In the genomic region with DNA sequence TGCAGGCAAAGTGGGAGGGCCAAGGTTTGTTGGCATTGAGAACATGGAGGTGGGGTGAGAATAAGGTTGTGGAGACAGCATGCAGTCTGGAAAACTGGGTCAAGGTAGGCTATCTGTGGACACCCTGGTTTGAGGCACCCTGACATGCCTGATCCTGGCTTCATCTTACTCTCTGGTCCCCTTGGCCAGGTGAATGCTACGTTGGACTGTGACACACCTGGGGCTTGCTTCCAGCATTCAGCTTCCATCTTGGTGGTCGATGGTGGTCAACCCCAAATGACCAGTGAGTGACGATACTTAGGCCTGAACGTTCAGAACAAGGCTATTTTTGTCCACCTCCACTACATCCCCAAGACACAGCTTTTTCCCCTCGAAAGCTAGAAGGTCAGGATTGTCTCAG, we compare ENCODE assay signal across 17 mouse cellular contexts. TPM values are rescaled to one million over a fixed set of nuclear protein-coding genes. Genes with fewer than 3 reads are reported as not detected.
"Had no signal": no experiment of that assay in that cellular context is flagged by ENCODE, and none has a peak within 500 bp of the region (broad histone marks: within the 10 kb centered on the region; RNA-seq: fewer than 3 reads in every experiment).

A gene (plus strand): TSS at position 301 of the 400 bp plus-strand sequence.

- H3K4me2 ChIP-seq: limb, embryonic 13.5 days; liver, embryonic 12.5 days; liver, embryonic 15.5 days; lung, embryonic 14.5 days; midbrain, embryonic 11.5 days had no signal

- H3K9ac ChIP-seq: limb, embryonic 13.5 days; liver, embryonic 12.5 days; liver, embryonic 15.5 days; lung, embryonic 14.5 days had no signal

- DNase-seq: kidney, adult 2 months; kidney, postnatal 25 days; layer of hippocampus, adult 9-11 months; liver; lung, embryonic 14.5 days; midbrain, embryonic 14.5 days; thymus, postnatal 36 days had no signal

- H3K27ac ChIP-seq: kidney, postnatal 0 days; layer of hippocampus, adult 2 months; limb, embryonic 10.5 days; limb, embryonic 13.5 days; liver, embryonic 12.5 days had no signal

- ATAC-seq: liver, embryonic 12.5 days; lung, postnatal 0 days had no signal

- H3K4me3 ChIP-seq: layer of hippocampus, adult 2 months; limb, embryonic 10.5 days; limb, embryonic 13.5 days; liver, embryonic 12.5 days; liver, embryonic 15.5 days had no signal

- H3K9me3 ChIP-seq: limb, embryonic 10.5 days; limb, embryonic 13.5 days; liver, embryonic 12.5 days; liver, embryonic 15.5 days; megakaryocyte, embryonic 14.5 days had no signal

- H3K36me3 ChIP-seq: limb, embryonic 10.5 days; limb, embryonic 13.5 days; liver, embryonic 12.5 days; liver, embryonic 15.5 days had no signal

- H3K27me3 ChIP-seq: limb, embryonic 13.5 days; liver, embryonic 12.5 days; liver, embryonic 15.5 days; megakaryocyte, embryonic 14.5 days had no signal

RNA-seq across cellular contexts. Expression of the gene that starts here (rescaled TPM):
- polyA plus RNA-seq: liver, embryonic 15.5 days; midbrain, embryonic 14.5 days; neural tube, embryonic 14.5 days had no signal
